Mouse (Mus musculus) hindbrain, embryonic 15.5 days (tissue): Measurements from ENCODE around the gene Sos1. TPM values are rescaled to one million over a fixed set of nuclear protein-coding genes. Genes with fewer than 3 reads are reported as not detected.

Source experiments
- ATAC-seq: fragments of 200-750 bp; cut with Nextera tagmentation; 2 replicates; pipeline ENCODE4 v1.8.0; 2017; ENCODE audit warnings: low read depth, moderate number of reproducible peaks, moderate TSS enrichment; ENCODE audit not compliant: low FRiP score
- H3K27ac ChIP-seq: fragments of 300-500 bp; sonication (generic); replicated peaks from 2 replicates; pipeline ENCODE4 v1.5.1; 2015; ENCODE audit warnings: mild to moderate bottlenecking, inconsistent platforms
- H3K27me3 ChIP-seq: fragments of 300-500 bp; sonication (generic); 2 replicates; pipeline ENCODE4 v1.6.1; 2015; ENCODE audit warnings: control low read depth, inconsistent platforms
- H3K36me3 ChIP-seq: fragments of 300-500 bp; sonication (generic); 2 replicates; pipeline ENCODE4 v1.6.1; 2015; ENCODE audit warnings: control low read depth, inconsistent platforms
- H3K4me1 ChIP-seq: fragments of 300-500 bp; sonication (generic); replicated peaks from 2 replicates; pipeline ENCODE4 v1.6.1; 2015; ENCODE audit warnings: control low read depth, inconsistent platforms
- H3K4me2 ChIP-seq: fragments of 300-500 bp; sonication (generic); 2 replicates; pipeline ENCODE4 v1.6.1; 2015; ENCODE audit warnings: moderate library complexity, mild to moderate bottlenecking, inconsistent platforms
- H3K4me3 ChIP-seq: fragments of 300-500 bp; sonication (generic); 2 replicates; pipeline ENCODE4 v1.5.1; 2015; ENCODE audit warnings: mild to moderate bottlenecking, inconsistent platforms
- H3K9ac ChIP-seq: fragments of 300-500 bp; sonication (generic); 2 replicates; pipeline ENCODE4 v1.6.1; 2015; ENCODE audit warnings: inconsistent platforms
- H3K9me3 ChIP-seq: fragments of 300-500 bp; sonication (generic); 2 replicates; pipeline ENCODE4 v1.6.1; 2016; ENCODE audit warnings: control low read depth, inconsistent platforms
- WGBS: fragments of 180-500 bp; shearing (Covaris S2); methylation state at CpG from one replicate; pipeline ENCODE4 v1.1.7; 2015; 5-methylcytosine and 5-hydroxymethylcytosine counted together
- polyA plus RNA-seq: library from polyadenylated mRNA; unstranded; fragments of >200 nt; fragmentation: Nextera tagmentation; extraction: Ambion mirVana; gene quantifications from 2 replicates; pipeline ENCODE4 v1.2.1, GENCODE M21; 2015

The Sos1 gene
- polyA plus RNA-seq, 1 experiment from 2014 or later, result 8.4 TPM

DNA sequence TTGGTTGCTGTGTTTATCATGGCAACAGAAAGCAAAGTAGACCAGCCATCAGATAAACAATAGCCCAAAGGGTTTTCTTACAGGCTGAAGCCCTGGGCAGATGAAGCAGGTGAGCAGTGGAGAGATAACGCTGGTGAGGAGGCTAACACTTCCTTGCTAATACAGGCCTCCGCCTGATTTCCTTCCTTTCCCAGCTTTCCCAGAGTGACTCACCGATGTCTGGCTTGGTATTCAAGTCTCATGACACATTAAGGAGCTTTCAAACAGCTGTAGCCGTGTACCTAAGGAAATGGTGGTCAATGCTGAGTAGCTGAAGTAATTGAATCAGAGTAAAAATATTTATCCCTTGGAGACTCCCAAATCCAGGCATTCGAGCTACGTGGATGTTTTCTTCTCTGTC lies 25.5 kb upstream of the Sos1 start:
- Histone ChIP-seq H3K9me3 (no peaks in the 10 kb centered on the region), H3K4me2 (no peak overlapping the region), H3K36me3 (no peaks in the 10 kb centered on the region), H3K4me3 (no peak overlapping the region), H3K27ac (no peak overlapping the region), H3K4me1 (no peaks in the 10 kb centered on the region), H3K9ac (no peak overlapping the region), H3K27me3 (no peaks in the 10 kb centered on the region)
- ATAC-seq, result no peak
- WGBS, result 92% methylated on average over 6 of the region's 6 CpGs

DNA sequence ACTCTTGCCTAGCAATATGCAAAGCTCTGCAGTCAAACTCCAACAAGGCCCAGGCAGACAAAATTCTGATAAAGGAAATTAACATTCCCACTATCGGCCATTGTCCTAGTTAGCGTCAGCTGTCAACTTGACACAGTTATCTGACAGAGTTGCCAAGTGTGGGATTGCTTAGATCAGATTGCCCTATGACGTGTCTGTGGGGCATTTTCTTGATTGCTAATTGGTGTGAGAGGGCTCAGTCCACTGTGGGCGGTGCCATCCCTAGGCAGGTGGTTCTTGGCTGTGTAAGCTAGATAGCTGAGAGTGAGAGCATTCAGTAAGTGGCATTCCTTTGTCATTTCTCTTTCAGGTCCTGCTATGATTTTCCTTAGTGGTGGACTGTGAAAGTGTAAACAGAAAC lies 25.1 kb upstream of the Sos1 start:
- no peaks in the 10 kb centered on the region for H3K4me1 ChIP-seq
- WGBS, result 82% methylated on average over 4 of the region's 4 CpGs
- no peak overlapping the region for H3K27ac ChIP-seq
- H3K4me3 ChIP-seq, result no peak overlapping the region
- no peak overlapping the region for H3K4me2 ChIP-seq
- H3K9me3 ChIP-seq, result no peaks in the 10 kb centered on the region
- ATAC-seq, result no peak
- no peaks in the 10 kb centered on the region for H3K27me3 ChIP-seq
- no peak overlapping the region for H3K9ac ChIP-seq
- no peaks in the 10 kb centered on the region for H3K36me3 ChIP-seq

DNA sequence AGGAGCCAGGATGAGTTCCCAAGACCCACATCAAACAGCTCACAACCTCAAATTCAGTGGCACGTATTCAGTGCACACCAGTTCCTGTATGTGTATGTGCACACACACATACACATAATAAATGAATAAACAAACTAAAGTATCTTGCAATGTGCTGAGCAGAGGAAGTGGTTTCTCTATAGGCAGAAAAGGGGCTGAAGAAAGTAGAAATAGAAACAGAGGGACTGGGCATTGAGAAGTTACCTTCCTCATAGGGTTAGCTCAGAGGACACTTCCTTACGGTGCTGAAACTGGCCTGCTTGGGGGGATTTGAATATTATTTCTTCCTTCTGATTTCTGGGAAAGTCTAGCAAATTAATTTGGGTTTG lies 21.5 kb upstream of the Sos1 start:
- Histone ChIP-seq H3K27me3 (no peaks in the 10 kb centered on the region), H3K4me1 (no peaks in the 10 kb centered on the region), H3K4me2 (no peak overlapping the region), H3K4me3 (no peak overlapping the region), H3K36me3 (no peaks in the 10 kb centered on the region), H3K27ac (no peak overlapping the region), H3K9me3 (no peaks in the 10 kb centered on the region), H3K9ac (no peak overlapping the region)
- WGBS, result 73% methylated on average over 2 of the region's 2 CpGs
- ATAC-seq, result no peak

DNA sequence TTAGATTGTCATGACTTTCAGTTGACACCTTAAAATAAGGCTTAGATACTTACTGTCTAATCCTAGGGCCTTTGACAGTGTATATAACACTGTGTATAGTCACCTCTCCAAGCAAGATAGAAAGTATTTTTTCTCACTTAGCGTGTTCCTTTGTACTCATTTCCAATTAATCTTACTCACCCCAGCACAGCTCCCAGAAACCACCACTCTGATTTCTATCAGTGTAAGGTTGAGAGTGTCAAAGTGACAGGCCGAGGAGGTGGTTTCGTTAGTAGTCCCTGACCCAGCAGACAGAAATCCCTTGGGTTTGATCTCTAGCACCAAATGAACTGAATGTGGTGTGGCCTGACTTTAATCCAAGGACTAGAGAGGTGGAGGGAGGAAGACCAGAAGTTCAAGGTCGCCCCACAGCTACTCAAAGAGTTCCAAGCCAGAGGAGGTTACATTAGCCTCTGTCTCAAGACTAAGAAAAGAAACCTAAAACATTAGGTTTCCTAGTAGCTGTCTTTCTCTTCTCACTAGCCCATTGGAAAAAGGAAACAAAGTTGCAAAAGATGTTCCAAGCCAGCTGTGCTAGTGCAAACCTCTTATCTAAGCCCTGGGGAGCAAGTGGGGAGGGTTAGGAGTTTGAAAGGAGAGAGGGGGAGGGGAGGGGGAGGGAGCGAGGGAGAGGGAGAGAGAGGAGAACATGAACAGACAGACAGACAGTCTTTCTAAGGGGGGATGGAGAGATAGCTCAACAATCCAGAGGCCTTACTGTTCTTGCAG lies 21.0 kb upstream of the Sos1 start:
- H3K9me3 ChIP-seq, result no peaks in the 10 kb centered on the region
- ATAC-seq, result no peak
- 69% methylated on average over 5 of the region's 5 CpGs for WGBS

DNA sequence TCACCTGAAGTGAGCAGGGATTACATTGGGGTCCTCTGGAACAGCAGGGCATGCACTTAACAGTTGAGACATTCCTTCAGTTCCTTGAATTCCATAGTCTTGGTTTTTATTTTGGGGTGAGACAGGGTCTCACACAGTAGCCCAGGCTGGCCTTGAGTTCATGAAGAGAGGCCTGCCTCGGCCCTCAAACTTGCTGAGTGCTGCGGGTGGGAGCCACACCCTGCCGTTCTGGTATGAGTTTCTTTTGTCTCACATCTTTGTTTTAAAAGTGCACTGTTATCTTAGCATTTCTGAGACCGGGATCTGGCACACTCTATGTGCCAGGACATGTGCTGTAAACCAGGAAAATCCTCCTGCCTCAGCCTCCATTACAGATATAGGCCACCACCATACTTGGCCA lies 19.8 kb upstream of the Sos1 start:
- ATAC-seq, result no peak
- H3K4me2 ChIP-seq, result no peak overlapping the region
- H3K27me3 ChIP-seq, result no peaks in the 10 kb centered on the region
- H3K4me1 ChIP-seq, result no peaks in the 10 kb centered on the region
- H3K9ac ChIP-seq, result no peak overlapping the region
- no peak overlapping the region for H3K27ac ChIP-seq
- H3K4me3 ChIP-seq, result no peak overlapping the region
- H3K9me3 ChIP-seq, result no peaks in the 10 kb centered on the region
- WGBS, result 86% methylated on average over 4 of the region's 4 CpGs
- no peaks in the 10 kb centered on the region for H3K36me3 ChIP-seq

More for the DNA sequence above, 21.0 kb upstream of the Sos1 start:
- Histone ChIP-seq H3K4me2 (no peak overlapping the region), H3K9ac (no peak overlapping the region), H3K4me3 (no peak overlapping the region), H3K4me1 (no peaks in the 10 kb centered on the region), H3K27ac (no peak overlapping the region), H3K27me3 (no peaks in the 10 kb centered on the region), H3K36me3 (no peaks in the 10 kb centered on the region)

DNA sequence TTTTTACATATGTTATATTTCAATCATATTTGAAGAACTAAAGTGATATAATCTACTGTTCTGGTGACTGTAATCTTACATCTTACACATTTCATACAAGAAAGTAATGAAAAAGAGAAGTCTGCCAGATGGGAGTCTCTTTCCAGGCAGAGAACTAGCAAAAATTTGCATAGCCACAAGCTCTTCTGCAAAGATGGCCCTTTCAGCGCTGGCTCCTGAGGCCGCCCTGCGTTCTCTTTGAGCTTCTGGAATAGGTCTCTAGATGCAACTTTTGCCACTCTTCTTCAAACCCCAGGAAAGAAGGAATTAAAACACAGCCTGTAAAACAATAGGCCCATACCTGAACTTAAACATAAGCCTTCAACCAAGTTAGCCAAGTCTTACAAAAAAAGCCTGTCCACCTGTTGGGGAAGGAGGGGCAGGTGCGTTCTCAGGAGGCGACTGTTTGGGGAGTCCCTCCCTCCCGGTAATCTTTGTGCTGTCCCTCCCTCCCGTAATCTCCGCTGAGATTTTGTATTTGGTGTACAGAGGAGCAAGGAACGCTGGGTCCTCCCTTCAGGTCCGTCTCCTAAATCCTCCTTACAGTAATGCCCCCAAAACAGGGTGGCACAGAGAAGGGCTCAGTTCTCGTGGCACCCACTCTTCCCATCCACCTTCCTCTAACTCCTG lies 18.5 kb upstream of the Sos1 start:
- no peak overlapping the region for H3K27ac ChIP-seq
- no peak overlapping the region for H3K4me3 ChIP-seq
- no peaks in the 10 kb centered on the region for H3K4me1 ChIP-seq
- H3K9ac ChIP-seq, result no peak overlapping the region
- no peaks in the 10 kb centered on the region for H3K27me3 ChIP-seq
- no peaks in the 10 kb centered on the region for H3K36me3 ChIP-seq
- H3K4me2 ChIP-seq, result no peak overlapping the region
- 71% methylated on average over 11 of the region's 11 CpGs for WGBS
- H3K9me3 ChIP-seq, result no peaks in the 10 kb centered on the region
- ATAC-seq, result no peak

DNA sequence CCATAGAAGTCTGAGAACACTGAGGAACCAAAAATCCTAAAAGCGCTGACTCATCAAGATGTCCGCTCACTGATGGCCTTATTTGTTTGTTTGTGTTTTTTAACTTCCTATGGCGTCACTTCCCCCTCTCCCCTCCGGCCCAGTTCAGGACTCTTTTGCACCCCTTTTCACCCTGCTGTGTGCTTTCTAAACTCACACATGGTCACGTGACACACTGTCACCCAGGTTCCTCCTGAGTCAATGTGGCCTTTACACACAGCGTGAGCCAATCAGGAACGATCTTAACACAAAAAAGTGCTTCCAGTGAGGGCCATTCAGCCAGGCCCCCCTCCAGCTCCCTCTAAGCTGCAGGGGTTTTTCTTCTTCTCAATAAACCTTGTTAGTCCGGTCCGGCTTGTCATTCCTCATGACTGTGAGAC lies 16.9 kb upstream of the Sos1 start:
- Histone ChIP-seq H3K4me3 (no peak overlapping the region), H3K9me3 (no peaks in the 10 kb centered on the region), H3K36me3 (no peaks in the 10 kb centered on the region), H3K4me1 (no peaks in the 10 kb centered on the region), H3K9ac (no peak overlapping the region), H3K27ac (no peak overlapping the region), H3K4me2 (no peak overlapping the region), H3K27me3 (no peaks in the 10 kb centered on the region)
- no peak for ATAC-seq
- WGBS, result 43% methylated on average over 9 of the region's 9 CpGs

DNA sequence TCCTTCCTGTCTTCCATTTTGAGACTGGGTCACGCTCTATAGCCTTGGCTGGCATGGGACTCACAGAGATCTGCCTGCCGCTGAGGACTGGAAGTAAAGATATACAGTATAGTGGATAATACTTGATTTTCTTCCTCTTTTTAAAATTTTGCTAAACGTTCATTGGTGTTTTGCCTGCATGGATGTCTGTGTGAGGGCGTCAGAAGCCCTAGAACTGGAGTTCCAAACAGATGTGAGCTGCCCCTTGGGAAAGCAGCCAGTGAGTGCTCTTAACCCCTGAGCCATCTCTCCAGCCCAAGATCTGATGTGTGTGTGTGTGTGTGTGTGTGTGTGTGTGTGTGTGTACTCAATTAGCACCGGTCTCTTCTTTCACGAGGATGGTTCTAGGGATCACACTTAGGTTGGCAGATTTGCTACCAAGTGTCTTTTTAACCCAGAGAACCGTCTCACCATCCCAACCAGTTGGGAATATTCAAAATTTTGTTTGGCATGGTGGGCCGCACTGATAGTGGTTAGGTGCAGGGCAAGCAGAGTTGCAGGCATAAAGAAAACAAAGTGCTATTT lies 16.4 kb upstream of the Sos1 start:
- no peaks in the 10 kb centered on the region for H3K27me3 ChIP-seq
- no peak overlapping the region for H3K9ac ChIP-seq
- H3K9me3 ChIP-seq, result no peaks in the 10 kb centered on the region
- H3K4me2 ChIP-seq, result no peak overlapping the region
- H3K36me3 ChIP-seq, result no peaks in the 10 kb centered on the region
- 87% methylated on average over 8 of the region's 8 CpGs for WGBS
- H3K27ac ChIP-seq, result no peak overlapping the region
- no peak for ATAC-seq
- H3K4me3 ChIP-seq, result no peak overlapping the region
- no peaks in the 10 kb centered on the region for H3K4me1 ChIP-seq

DNA sequence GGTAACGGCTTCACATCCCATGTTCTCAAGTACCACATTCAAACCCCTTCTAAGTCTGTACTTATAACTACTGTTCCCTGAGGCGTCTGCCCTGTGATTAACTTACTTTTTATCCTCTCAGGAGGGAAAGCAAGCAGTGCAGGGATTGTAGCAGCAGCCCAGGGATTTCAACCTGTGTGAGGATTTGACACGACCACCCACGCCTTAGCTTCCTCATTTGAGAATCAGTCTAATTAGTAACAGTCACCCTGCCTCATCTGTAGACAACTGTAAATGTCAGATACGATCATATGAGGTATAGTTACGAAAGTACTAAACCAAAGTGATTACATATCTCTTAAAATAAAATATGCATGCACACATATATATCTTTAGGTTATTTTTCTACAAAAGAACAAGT lies 15.9 kb upstream of the Sos1 start:
- no peak for ATAC-seq
- Histone ChIP-seq H3K4me1 (no peaks in the 10 kb centered on the region), H3K36me3 (no peaks in the 10 kb centered on the region), H3K4me2 (no peak overlapping the region), H3K9me3 (no peaks in the 10 kb centered on the region), H3K9ac (no peak overlapping the region), H3K4me3 (no peak overlapping the region), H3K27me3 (no peaks in the 10 kb centered on the region), H3K27ac (no peak overlapping the region)
- 83% methylated on average over 6 of the region's 6 CpGs for WGBS

DNA sequence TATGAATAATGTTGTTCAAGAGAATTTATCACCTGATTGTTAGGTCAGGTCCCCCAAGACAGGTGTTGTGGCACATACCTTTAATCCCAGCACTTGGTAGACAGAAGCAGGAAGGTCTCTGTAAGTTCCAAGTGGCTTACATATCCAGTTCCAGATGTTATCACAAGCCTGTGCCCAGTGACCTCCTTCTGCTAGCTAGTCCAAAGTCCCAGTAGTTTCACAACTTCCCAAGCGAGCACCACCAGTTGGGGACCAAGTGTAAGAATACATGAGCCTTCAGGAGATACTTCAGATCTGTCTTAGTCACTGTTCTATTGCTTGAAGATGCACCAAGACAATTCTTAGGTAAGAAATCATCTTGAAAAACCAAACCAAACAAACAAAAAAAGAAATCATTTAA lies 13.6 kb upstream of the Sos1 start:
- Histone ChIP-seq H3K9me3 (no peaks in the 10 kb centered on the region), H3K36me3 (no peaks in the 10 kb centered on the region), H3K4me3 (no peak overlapping the region), H3K27ac (no peak overlapping the region), H3K4me2 (no peak overlapping the region), H3K9ac (no peak overlapping the region), H3K4me1 (no peaks in the 10 kb centered on the region), H3K27me3 (no peaks in the 10 kb centered on the region)
- WGBS, result 80% methylated on average over 1 of the region's 1 CpGs
- no peak for ATAC-seq

DNA sequence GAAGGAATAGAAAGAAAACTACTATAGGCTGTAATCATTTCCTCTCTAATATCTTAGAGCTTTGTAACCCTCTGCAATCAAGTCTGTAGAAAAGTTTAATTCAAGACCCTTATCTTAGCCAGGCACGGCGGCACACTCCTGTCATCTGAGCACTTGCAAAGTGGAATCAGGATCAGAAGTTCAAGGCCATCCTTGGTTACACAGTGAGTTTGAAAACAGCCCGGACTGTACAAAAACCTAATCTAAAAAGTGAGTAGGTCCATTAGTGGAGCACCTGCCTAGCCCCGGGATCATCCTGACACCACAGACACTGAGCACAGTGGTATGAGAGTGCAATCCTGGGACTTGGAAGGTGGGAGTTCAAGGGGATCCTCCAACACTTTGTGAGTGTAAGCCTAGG lies 12.6 kb upstream of the Sos1 start:
- WGBS, result 97% methylated on average over 4 of the region's 4 CpGs
- no peaks in the 10 kb centered on the region for H3K36me3 ChIP-seq

DNA sequence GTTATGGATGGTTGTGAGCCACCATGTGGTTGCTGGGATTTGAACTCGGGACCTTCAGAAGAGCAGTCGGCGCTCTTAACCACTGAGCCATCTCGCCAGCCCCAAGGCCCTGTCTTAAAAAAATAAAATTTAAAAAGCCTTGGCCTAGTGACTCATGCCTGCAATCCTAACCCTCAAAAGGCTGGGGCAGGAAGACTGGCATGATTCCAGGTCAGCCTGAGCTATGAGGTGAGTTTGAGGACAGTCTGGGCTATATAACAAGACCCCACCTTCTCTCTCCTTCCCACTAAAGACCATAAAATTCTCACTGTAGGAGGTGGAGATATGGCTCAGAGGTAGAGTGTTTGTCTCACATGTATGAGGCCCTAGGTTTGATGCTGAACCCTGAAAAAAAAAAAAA lies 12.0 kb upstream of the Sos1 start:
- no peak for ATAC-seq
- H3K27ac ChIP-seq, result no peak overlapping the region
- 98% methylated on average over 4 of the region's 4 CpGs for WGBS
- H3K36me3 ChIP-seq, result no peaks in the 10 kb centered on the region
- H3K9ac ChIP-seq, result no peak overlapping the region
- H3K4me3 ChIP-seq, result no peak overlapping the region
- H3K4me2 ChIP-seq, result no peak overlapping the region
- no peaks in the 10 kb centered on the region for H3K9me3 ChIP-seq
- no peaks in the 10 kb centered on the region for H3K4me1 ChIP-seq
- no peaks in the 10 kb centered on the region for H3K27me3 ChIP-seq

More for the DNA sequence above, 12.6 kb upstream of the Sos1 start:
- H3K27me3 ChIP-seq, result no peaks in the 10 kb centered on the region
- no peak overlapping the region for H3K4me3 ChIP-seq
- H3K4me2 ChIP-seq, result no peak overlapping the region
- no peaks in the 10 kb centered on the region for H3K4me1 ChIP-seq
- H3K9ac ChIP-seq, result no peak overlapping the region
- no peak overlapping the region for H3K27ac ChIP-seq
- ATAC-seq, result no peak
- no peaks in the 10 kb centered on the region for H3K9me3 ChIP-seq
